Mouse (Mus musculus) bone marrow, adult 2 months (tissue): ENCODE data around the gene Acot1. TPM values are rescaled to one million over a fixed set of nuclear protein-coding genes. Genes with fewer than 3 reads are reported as not detected.

Experiments used
- H3K27ac ChIP-seq: fragments of 200-500 bp; 2 replicates; pipeline ENCODE4 v1.5.1; 2012; ENCODE audit warnings: low read depth, mild to moderate bottlenecking, control low read depth, inconsistent platforms, low read length; ENCODE audit not compliant: control insufficient read depth, poor library complexity, insufficient read depth
- H3K4me1 ChIP-seq: fragments of 200-500 bp; 2 replicates; pipeline ENCODE4 v1.6.1; 2011; ENCODE audit warnings: low read length; ENCODE audit not compliant: control insufficient read depth, insufficient read depth
- H3K4me3 ChIP-seq: fragments of 200-500 bp; replicated peaks from 2 replicates; pipeline ENCODE3; 2011; ENCODE audit warnings: mild to moderate bottlenecking, low read depth, low read length, control low read depth; ENCODE audit not compliant: control insufficient read depth
- CTCF ChIP-seq: fragments of 200-500 bp; IDR thresholded peaks from 2 replicates; pipeline ENCODE4 v1.5.1; 2011; ENCODE audit warnings: low read length, control low read depth; ENCODE audit not compliant: control insufficient read depth, insufficient read depth
- POLR2A ChIP-seq: fragments of 200-500 bp; IDR thresholded peaks from 2 replicates; pipeline ENCODE4 v1.6.1; 2011; ENCODE audit warnings: low read depth, mild to moderate bottlenecking, control low read depth, low read length, borderline replicate concordance; ENCODE audit not compliant: control insufficient read depth
- WGBS: fragments of 180-500 bp; shearing (Covaris S2); methylation state at CpG from one replicate; pipeline ENCODE4 v1.1.7; 2018; 5-methylcytosine and 5-hydroxymethylcytosine counted together
- polyA plus RNA-seq: library from polyadenylated mRNA; stranded (reverse); fragments of >200 nt; gene quantifications from 2 replicates; pipeline ENCODE4 v1.2.4, GENCODE M21; 2011; ENCODE audit warnings: low replicate concordance; ENCODE audit not compliant: missing spikeins, insufficient read depth, insufficient read length

Acot1 gene
- polyA plus RNA-seq, 1 experiment = 15.5 TPM

GRCm38 (mm10) chr12:84064621-84065020 lies 55.3 kb downstream of the Acot1 start:
- 69% methylated on average over 8 of the region's 8 CpGs for WGBS
- TF ChIP-seq POLR2A = no peak
- no peak for TF ChIP-seq CTCF

GRCm38 (mm10) chr12:84067752-84068151 lies 58.5 kb downstream of the Acot1 start:
- no peak overlapping the region for H3K4me3 ChIP-seq
- no peaks in the 10 kb centered on the region for H3K4me1 ChIP-seq
- TF ChIP-seq CTCF (no peak), POLR2A (no peak)
- 73% methylated on average over 4 of the region's 4 CpGs for WGBS
- no peak overlapping the region for H3K27ac ChIP-seq

More at GRCm38 (mm10) chr12:84064621-84065020, 55.3 kb downstream of the Acot1 start:
- no peak overlapping the region for H3K4me3 ChIP-seq
- H3K27ac ChIP-seq = no peak overlapping the region
- H3K4me1 ChIP-seq = no peaks in the 10 kb centered on the region

Other genes starting within 250 kb of the Acot1 start
- 0.23 and 0.65 TPM in 2 replicates for gene Papln, start 245.9 kb upstream of the Acot1 start, polyA plus RNA-seq
- 6.0 and 15.1 TPM in 2 replicates for gene Numb, start 87.6 kb upstream of the Acot1 start, polyA plus RNA-seq
- gene Riox1, start 58.9 kb upstream of the Acot1 start, polyA plus RNA-seq = 7.0 and 15.2 TPM in 2 replicates
- gene Heatr4, start 24.6 kb upstream of the Acot1 start, polyA plus RNA-seq = not detected in 2 replicates
- gene Acot2, start 21.6 kb upstream of the Acot1 start, polyA plus RNA-seq = 1.2 and 3.5 TPM in 2 replicates
- 0.32 and 2.4 TPM in 2 replicates for gene Acot4, start 28.9 kb downstream of the Acot1 start, polyA plus RNA-seq
- not detected in 2 replicates for gene Gm49366, start 29.4 kb downstream of the Acot1 start, polyA plus RNA-seq
- not detected in 2 replicates for gene Acot3, start 42.7 kb downstream of the Acot1 start, polyA plus RNA-seq
- gene Acot5, start 59.8 kb downstream of the Acot1 start, polyA plus RNA-seq = not detected in 2 replicates
- 0.62 and 0.75 TPM in 2 replicates for gene Acot6, start 91.2 kb downstream of the Acot1 start, polyA plus RNA-seq
- 0.60 and 1.7 TPM in 2 replicates for gene Dnal1, start 104.9 kb downstream of the Acot1 start, polyA plus RNA-seq
- gene Pnma1, start 139.0 kb downstream of the Acot1 start, polyA plus RNA-seq = 1.8 and 2.8 TPM in 2 replicates
- 12.5 and 20.0 TPM in 2 replicates for gene Elmsan1, start 209.4 kb downstream of the Acot1 start, polyA plus RNA-seq